Mouse (Mus musculus): ENCODE results near the gene Nipal3. TPM values are rescaled to one million over a fixed set of nuclear protein-coding genes. Genes with fewer than 3 reads are reported as not detected.

The Nipal3 gene
- polyA plus RNA-seq, 1 experiment, result 23.5 TPM

DNA sequence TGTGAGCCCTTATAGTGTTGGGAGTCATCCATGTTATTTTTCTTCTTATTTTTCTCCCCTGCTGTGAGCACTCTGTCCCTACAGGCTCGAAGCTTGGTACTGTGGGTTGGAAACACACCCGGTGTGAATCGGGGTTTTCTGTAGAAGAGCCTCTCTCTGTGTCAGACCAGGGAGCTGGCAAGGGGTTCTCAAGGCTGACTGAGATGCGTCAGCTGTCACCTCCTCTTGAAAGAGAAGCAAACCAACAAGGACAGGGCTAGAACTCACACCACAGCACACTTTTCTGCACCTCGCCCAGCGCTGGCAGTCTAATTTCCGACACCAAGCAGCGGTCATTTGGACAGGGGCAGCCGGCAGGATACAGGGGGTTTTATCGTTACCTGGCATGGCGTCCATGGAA, 31.4 kb downstream of the Nipal3 start:
- no peak overlapping the region for H3K27ac ChIP-seq (ENCODE audit: insufficient read depth, low read length)
- peaks cover 39% of the 10 kb centered on the region for H3K36me3 ChIP-seq (ENCODE audit: control insufficient read depth, insufficient read depth, low read length)
- no peak for DNase-seq (ENCODE audit: low read depth in 1 of 2, low spot score in 2 of 2)
- no peaks in the 10 kb centered on the region for H3K27me3 ChIP-seq (ENCODE audit: control insufficient read depth, insufficient read depth, low read length)
- TF ChIP-seq CTCF (IDR thresholded peaks at IDR 0.05; ENCODE audit: extremely low read depth, insufficient read depth, insufficient read length, insufficient replicate concordance) (no peak), POLR2A (IDR thresholded peaks at IDR 0.05; ENCODE audit: low read depth, low read length) (no peak)
- WGBS, result 96% methylated on average over 11 of the region's 11 CpGs
- no peaks in the 10 kb centered on the region for H3K4me1 ChIP-seq (ENCODE audit: control insufficient read depth, insufficient read depth, insufficient read length)
- H3K4me3 ChIP-seq (ENCODE audit: extremely low read depth, insufficient read depth, insufficient read length), result no peak overlapping the region

DNA sequence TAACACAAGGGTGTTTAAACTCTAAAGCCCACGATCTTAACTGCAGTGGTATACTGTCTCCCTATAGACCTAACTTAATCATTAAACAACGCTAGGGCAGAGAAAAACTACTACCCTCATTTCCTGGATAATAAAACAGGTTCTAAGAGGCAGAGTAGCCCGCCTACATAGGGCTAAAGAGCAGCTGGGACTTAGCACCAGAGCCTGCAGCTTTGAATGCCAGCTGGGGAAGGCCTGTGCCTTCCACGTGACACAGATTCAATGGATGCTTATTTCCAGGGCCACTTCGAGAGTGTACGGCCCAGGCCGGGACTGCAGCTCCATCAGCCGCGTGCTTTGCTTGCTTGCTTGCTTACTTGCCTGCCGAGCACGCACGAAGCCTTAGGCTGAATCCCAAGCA, 41.3 kb downstream of the Nipal3 start:
- no peaks in the 10 kb centered on the region for H3K4me1 ChIP-seq (ENCODE audit: control insufficient read depth, insufficient read depth, insufficient read length)
- TF ChIP-seq CTCF (IDR thresholded peaks at IDR 0.05; ENCODE audit: extremely low read depth, insufficient read depth, insufficient read length, insufficient replicate concordance), result no peak
- TF ChIP-seq POLR2A (IDR thresholded peaks at IDR 0.05; ENCODE audit: low read depth, low read length), result no peak
- no peak overlapping the region for H3K4me3 ChIP-seq (ENCODE audit: extremely low read depth, insufficient read depth, insufficient read length)
- 88% methylated on average over 12 of the region's 12 CpGs for WGBS
- no peak overlapping the region for H3K27ac ChIP-seq (ENCODE audit: insufficient read depth, low read length)
- DNase-seq (ENCODE audit: low read depth in 1 of 2, low spot score in 2 of 2), result no peak
- peaks cover 4% of the 10 kb centered on the region for H3K36me3 ChIP-seq (ENCODE audit: control insufficient read depth, insufficient read depth, low read length)
- H3K27me3 ChIP-seq (ENCODE audit: control insufficient read depth, insufficient read depth, low read length), result no peaks in the 10 kb centered on the region

DNA sequence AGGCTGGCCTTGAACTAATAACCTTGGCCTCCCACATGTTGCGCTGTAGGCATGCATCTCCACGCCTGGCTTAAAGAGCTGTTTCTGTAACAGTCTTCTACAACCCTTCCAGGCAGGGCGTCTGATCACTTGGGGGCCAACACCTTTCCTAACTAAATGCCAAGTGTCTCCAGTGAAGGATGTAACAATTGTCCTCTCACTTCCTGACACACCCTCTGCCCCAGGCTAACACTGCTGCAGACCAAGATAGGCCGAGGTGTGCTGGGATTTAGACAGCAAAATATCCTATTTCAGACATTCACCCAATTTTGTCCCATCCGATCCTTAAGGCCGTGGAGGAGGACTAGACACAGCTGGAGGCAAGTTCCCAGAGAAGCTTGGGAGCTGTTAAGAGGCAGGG, 41.7 kb downstream of the Nipal3 start:
- no peaks in the 10 kb centered on the region for H3K27me3 ChIP-seq (ENCODE audit: control insufficient read depth, insufficient read depth, low read length)
- peaks cover 4% of the 10 kb centered on the region for H3K36me3 ChIP-seq (ENCODE audit: control insufficient read depth, insufficient read depth, low read length)
- H3K27ac ChIP-seq (ENCODE audit: insufficient read depth, low read length), result no peak overlapping the region
- no peak overlapping the region for H3K4me3 ChIP-seq (ENCODE audit: extremely low read depth, insufficient read depth, insufficient read length)
- 89% methylated on average over 6 of the region's 6 CpGs for WGBS
- TF ChIP-seq CTCF (IDR thresholded peaks at IDR 0.05; ENCODE audit: extremely low read depth, insufficient read depth, insufficient read length, insufficient replicate concordance) (no peak), POLR2A (IDR thresholded peaks at IDR 0.05; ENCODE audit: low read depth, low read length) (no peak)
- no peaks in the 10 kb centered on the region for H3K4me1 ChIP-seq (ENCODE audit: control insufficient read depth, insufficient read depth, insufficient read length)
- DNase-seq (ENCODE audit: low read depth in 1 of 2, low spot score in 2 of 2), result no peak

DNA sequence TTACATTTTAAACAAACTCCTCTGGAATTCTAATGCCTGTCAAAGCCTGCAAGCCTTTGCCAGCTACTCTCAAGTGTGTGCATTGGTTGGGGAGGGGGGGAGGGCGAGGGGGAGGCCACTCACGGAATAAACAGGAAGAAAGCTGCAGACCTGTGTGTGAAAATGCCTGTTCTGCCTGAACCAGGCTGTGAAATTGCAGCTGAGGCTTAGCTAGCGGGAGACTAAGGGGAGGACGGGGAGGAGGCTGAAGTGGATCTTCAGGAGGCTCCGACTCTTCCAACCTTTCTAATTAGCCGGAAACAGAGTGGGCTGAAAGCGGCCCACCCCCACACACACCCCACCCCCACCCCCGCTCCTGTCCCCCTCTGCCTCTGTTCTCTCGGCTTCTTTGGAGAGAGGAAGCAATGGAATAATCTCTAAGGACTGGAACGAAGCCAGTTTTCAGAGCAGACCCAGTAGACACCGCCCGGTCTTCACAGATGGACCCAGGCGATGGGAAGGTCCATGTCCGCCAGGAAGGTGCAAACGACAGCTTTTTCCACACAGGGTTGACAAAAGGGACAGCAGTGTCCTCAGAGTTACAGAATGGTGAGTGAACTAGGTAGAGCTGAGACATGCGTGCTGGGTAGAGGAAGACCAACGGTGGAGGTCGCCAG, 43.4 kb downstream of the Nipal3 start:
- Histone ChIP-seq H3K4me3 (ENCODE audit: extremely low read depth, insufficient read depth, insufficient read length) (no peak overlapping the region), H3K27ac (ENCODE audit: insufficient read depth, low read length) (no peak overlapping the region), H3K36me3 (ENCODE audit: control insufficient read depth, insufficient read depth, low read length) (peaks cover 4% of the 10 kb centered on the region), H3K27me3 (ENCODE audit: control insufficient read depth, insufficient read depth, low read length) (no peaks in the 10 kb centered on the region), H3K4me1 (ENCODE audit: control insufficient read depth, insufficient read depth, insufficient read length) (no peaks in the 10 kb centered on the region)
- WGBS, result 80% methylated on average over 18 of the region's 18 CpGs
- DNase-seq (ENCODE audit: low read depth in 1 of 2, low spot score in 2 of 2), result no peak
- no peak for TF ChIP-seq CTCF (IDR thresholded peaks at IDR 0.05; ENCODE audit: extremely low read depth, insufficient read depth, insufficient read length, insufficient replicate concordance)
- no peak for TF ChIP-seq POLR2A (IDR thresholded peaks at IDR 0.05; ENCODE audit: low read depth, low read length)

DNA sequence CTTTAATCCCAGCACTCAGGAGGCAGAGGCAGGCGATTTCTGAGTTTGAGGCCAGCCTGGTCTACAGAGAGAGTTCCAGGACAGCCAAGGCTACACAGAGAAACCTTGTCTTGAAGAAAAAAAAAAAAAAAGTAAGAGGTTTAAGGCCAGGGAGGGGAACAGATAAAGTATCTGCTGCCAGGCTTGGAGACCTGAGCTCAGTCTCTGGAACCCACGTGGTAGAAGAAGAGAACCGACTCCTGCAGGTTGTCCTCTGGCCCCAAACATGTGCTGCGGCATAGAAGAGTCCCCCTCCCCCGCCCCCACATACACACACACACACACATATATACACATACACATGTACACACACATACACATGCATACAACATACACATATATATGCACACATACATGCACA, 52.4 kb downstream of the Nipal3 start:
- peaks cover 5% of the 10 kb centered on the region; the same call in 1 of the 2 replicates for H3K4me1 ChIP-seq (ENCODE audit: control insufficient read depth, insufficient read depth, insufficient read length)
- no peak for DNase-seq (ENCODE audit: low read depth in 1 of 2, low spot score in 2 of 2)
- H3K27ac ChIP-seq (ENCODE audit: insufficient read depth, low read length), result no peak overlapping the region
- TF ChIP-seq CTCF (IDR thresholded peaks at IDR 0.05; ENCODE audit: extremely low read depth, insufficient read depth, insufficient read length, insufficient replicate concordance), result no peak
- TF ChIP-seq POLR2A (IDR thresholded peaks at IDR 0.05; ENCODE audit: low read depth, low read length), result no peak
- no peaks in the 10 kb centered on the region for H3K36me3 ChIP-seq (ENCODE audit: control insufficient read depth, insufficient read depth, low read length)
- no peaks in the 10 kb centered on the region for H3K27me3 ChIP-seq (ENCODE audit: control insufficient read depth, insufficient read depth, low read length)
- WGBS, result 76% methylated on average over 5 of the region's 5 CpGs
- no peak overlapping the region for H3K4me3 ChIP-seq (ENCODE audit: extremely low read depth, insufficient read depth, insufficient read length)

DNA sequence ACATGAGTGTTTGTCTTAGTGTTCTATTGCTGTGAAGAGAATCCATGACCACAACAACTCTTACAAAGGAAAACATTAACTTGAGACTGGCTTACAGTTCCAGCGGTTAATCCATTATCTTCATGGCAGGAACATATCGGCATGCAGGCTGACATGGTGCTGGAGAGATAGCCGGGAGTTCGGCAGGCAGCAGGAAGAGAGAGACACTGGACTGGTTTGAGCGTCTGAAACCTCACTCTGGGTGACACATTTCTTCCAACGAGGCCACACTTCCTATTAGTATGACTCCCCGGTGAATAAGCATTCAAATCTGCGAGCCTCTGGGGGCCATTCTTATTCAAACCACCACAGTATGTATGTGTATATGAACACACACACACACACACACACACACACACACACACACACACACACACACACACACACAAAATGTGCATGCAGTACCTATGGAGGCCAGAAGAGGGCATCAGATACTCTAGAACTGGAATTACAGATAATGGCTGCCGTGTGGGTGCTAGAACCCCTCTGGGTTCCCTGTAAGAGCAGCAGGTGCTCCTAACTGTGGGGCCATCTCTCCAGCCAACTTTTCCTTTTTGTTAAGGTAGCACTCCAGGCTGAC, 54.8 kb downstream of the Nipal3 start:
- peaks cover 8% of the 10 kb centered on the region; the same call in 1 of the 2 replicates for H3K4me1 ChIP-seq (ENCODE audit: control insufficient read depth, insufficient read depth, insufficient read length)
- no peak for TF ChIP-seq POLR2A (IDR thresholded peaks at IDR 0.05; ENCODE audit: low read depth, low read length)
- peak; percentile 10; the same call in 1 of the 2 replicates for TF ChIP-seq CTCF (IDR thresholded peaks at IDR 0.05; ENCODE audit: extremely low read depth, insufficient read depth, insufficient read length, insufficient replicate concordance)
- 17% methylated on average over 9 of the region's 9 CpGs for WGBS
- peak; percentile 23 to 68 for DNase-seq (ENCODE audit: low read depth in 1 of 2, low spot score in 2 of 2)
- H3K27me3 ChIP-seq (ENCODE audit: control insufficient read depth, insufficient read depth, low read length), result no peaks in the 10 kb centered on the region
- H3K27ac ChIP-seq (ENCODE audit: insufficient read depth, low read length), result peak overlapping the region; percentile 72; the same call in 1 of the 2 replicates
- no peaks in the 10 kb centered on the region for H3K36me3 ChIP-seq (ENCODE audit: control insufficient read depth, insufficient read depth, low read length)
- no peak overlapping the region for H3K4me3 ChIP-seq (ENCODE audit: extremely low read depth, insufficient read depth, insufficient read length)

DNA sequence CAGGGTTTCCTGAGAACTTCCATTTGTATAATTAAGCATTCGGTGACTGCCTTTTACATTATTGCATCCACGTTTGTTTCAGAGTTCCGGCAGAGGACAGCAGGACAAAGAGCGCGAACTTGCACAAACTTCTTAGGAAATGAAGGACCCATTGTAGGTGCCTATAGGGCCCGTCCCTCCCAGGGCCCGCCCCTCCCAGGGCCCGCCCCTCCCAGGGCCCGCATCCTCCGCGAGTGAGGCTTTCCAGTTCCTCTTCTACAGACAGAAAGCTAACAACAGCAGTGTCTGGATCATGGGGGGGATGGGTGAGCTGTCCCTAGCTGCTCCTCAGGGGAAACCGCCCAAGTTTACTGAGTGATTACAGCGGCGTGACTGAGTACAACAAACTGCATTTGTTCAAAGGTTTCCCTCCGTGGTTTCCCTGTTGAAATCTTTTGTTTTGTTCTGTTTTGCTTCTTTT, 55.6 kb downstream of the Nipal3 start:
- Histone ChIP-seq H3K27ac (ENCODE audit: insufficient read depth, low read length) (peak overlapping the region; percentile 80), H3K27me3 (ENCODE audit: control insufficient read depth, insufficient read depth, low read length) (no peaks in the 10 kb centered on the region), H3K36me3 (ENCODE audit: control insufficient read depth, insufficient read depth, low read length) (no peaks in the 10 kb centered on the region), H3K4me3 (ENCODE audit: extremely low read depth, insufficient read depth, insufficient read length) (peak overlapping the region; percentile 31; the same call in 1 of the 2 replicates), H3K4me1 (ENCODE audit: control insufficient read depth, insufficient read depth, insufficient read length) (peaks cover 8% of the 10 kb centered on the region; the same call in 1 of the 2 replicates)
- DNase-seq (ENCODE audit: low read depth in 1 of 2, low spot score in 2 of 2), result peak; percentile 71 to 72
- no peak for TF ChIP-seq CTCF (IDR thresholded peaks at IDR 0.05; ENCODE audit: extremely low read depth, insufficient read depth, insufficient read length, insufficient replicate concordance)
- TF ChIP-seq POLR2A (IDR thresholded peaks at IDR 0.05; ENCODE audit: low read depth, low read length), result no peak
- WGBS, result under 1% methylated on average over 15 of the region's 15 CpGs

Measured in spleen, adult 2 months (tissue).